Mouse (Mus musculus) liver, adult 2 months (tissue): ENCODE data around the gene Chst14.

Experiments
- CTCF ChIP-seq: fragments of 200-500 bp; IDR thresholded peaks from 2 replicates; pipeline ENCODE4 v1.5.1; 2011; ENCODE audit warnings: low read depth, low read length, control low read depth
- POLR2A ChIP-seq: fragments of 200-500 bp; IDR thresholded peaks from 2 replicates; pipeline ENCODE4 v1.6.1; 2011; ENCODE audit warnings: low read length, control low read depth; ENCODE audit not compliant: insufficient read depth; ENCODE audit errors: extremely low read depth

GRCm38 (mm10) chr2:118963007-118963675 is 36.8 kb downstream of the Chst14 start:
- TF ChIP-seq CTCF = no peak
- no peak for TF ChIP-seq POLR2A
